Mouse (Mus musculus) gastrocnemius, adult 18-20 months (tissue): Measurements from ENCODE around the gene Timm29. TPM values are rescaled to one million over a fixed set of nuclear protein-coding genes. Genes with fewer than 3 reads are reported as not detected.
A peak's percentile ranks its signal among the peaks of the same experiment; 100 is the strongest.

Experiments
- DNase-seq: peaks from one replicate; pipeline ENCODE4 v3.0.0; 2021; ENCODE audit warnings: low spot score
- long read RNA-seq, 2 experiments: library from polyadenylated mRNA; stranded (forward); transcript quantifications; one replicate each; pipeline ENCODE4 v2.0.0; 2021
- total RNA-seq, 2 experiments: library from RNA; stranded (reverse); gene quantifications; 2 replicates each; pipeline ENCODE4 v1.2.3; 2021

Gene Timm29
- total RNA-seq = 10 to 100 TPM; 45.7 to 46.6 TPM
- long read RNA-seq, experiment 1, transcript Timm29-201 (2 exons, 3,170 nt) = major isoform, 171 of 181 reads
- long read RNA-seq, experiment 1, partial matches to known transcripts = 10 of 181 reads
- long read RNA-seq, experiment 1, other reads (novel, unspliced or antisense) = 0 of 181 reads
- long read RNA-seq, experiment 2, transcript Timm29-201 (2 exons, 3,170 nt) = major isoform, 177 of 189 reads
- long read RNA-seq, experiment 2, partial matches to known transcripts = 12 of 189 reads
- long read RNA-seq, experiment 2, other reads (novel, unspliced or antisense) = 0 of 189 reads

- peak; percentile 94 for DNase-seq
Measured at GRCm38 (mm10) chr9:21592703-21593121, at the start of gene Timm29, which contains the start of gene Yipf2. TSS of gene Timm29 (plus strand) at chr9:21592722. TSS of gene Yipf2 (minus strand) at chr9:21592828.

DNA sequence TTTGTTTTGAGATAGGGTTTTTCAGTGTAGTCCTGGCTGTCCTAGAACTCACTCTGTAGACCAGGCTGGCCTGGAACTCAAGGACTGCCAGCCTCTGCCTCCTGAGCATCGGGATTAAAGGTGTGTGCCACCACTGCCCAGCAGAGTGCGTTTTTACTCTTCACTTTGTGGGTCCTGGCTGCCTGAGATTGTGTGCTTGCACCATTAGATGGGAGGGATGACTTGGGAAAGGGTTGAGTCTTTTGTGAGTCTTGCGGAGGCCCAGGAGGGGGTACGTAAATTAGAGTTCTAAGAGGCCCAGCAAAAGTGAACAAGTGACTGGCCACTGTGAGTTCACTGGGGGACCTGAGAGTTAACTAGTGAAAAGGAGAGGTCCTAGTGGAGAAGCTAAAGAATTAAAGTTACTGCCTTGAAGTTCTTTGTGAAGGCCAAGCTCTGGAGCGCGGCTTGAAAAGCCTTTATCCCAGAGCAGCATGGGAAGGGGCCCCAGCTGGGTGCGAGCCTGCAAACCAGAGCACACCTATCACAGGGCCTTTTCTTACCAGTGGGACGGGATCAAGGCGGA is 47.1 kb upstream of the Timm29 start:
- DNase-seq = no peak

GRCm38 (mm10) chr9:21545916-21546788 is 46.4 kb upstream of the Timm29 start:
- peak; percentile 100 for DNase-seq

DNA sequence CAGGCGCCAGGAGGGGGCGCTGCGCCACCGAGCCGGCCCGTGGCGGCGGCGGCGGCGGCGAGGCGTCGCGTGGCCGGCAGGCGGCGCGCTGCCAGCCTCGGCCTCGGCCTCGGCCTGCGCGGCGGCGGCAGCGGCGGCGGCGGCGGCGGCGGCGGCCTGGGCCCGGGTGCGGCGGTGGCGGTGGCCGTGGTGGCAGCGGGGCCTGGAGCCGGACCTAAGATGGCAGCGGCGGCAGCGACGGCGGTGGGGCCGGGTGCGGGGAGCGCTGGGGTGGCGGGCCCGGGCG is 45.8 kb upstream of the Timm29 start, which contains the start of gene Carm1:
Carm1 (plus strand) TSS at position 106 of the 286 bp plus-strand sequence.
- no peak for DNase-seq

DNA sequence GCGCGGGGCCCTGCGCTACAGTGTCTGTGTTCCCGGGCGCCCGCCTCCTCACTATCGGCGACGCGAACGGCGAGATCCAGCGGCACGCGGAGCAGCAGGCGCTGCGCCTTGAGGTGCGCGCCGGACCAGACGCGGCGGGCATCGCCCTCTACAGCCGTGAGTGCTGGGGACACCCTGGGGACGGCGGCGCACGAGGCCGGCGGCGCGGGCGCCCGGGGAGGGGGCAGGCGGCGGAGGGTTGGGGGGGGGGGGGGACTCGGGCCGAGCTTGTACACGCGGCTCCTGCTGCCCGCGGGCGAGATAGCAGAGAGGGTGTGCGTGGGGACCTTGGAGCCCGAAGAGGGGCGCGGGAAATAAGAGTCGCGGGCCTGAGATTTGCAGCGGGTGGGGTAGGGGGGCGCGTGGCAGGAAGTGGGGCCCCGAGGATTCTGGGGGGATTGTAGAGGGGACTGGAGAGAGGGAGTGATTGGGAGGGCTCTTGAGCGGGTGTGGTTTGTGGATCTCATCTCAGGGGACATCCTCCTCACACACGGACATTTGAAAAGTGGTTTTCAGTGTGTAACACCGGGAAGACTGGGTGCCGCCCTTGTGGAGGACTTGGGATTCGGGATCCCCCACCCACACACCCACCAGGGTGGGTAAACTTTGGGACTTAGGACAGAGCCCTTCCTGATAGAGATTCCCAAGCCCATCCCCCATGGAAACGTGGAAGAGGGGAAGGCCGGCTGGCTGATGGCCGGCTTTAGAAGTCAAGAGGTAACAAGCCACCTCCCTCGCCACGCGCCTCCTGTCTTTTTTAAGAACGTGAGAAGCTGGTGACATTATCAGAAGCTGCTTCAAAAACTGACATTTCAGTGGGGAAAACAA is 45.2 kb upstream of the Timm29 start:
- DNase-seq = peak; percentile 56

DNA sequence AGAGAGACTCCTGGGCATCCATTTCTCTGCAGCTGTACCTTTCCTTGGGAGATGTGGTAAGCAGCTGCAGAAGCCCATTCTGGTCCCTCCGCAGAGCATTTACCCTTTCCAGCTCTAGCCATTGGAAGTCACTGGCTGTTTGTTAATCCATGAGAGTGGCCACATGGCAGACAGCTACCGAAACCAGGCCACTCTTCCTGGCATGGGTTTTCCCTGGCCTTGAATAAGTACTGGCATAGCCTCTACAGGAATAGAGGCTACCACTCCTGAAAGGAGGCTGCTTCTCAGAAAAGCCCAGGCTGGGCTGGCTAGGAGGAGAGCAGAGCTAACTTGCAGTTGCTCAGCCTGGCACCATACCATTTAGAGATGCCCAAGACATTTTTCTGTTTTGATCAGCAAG is 41.5 kb upstream of the Timm29 start:
- DNase-seq = peak; percentile 27

- no peak for DNase-seq
Measured at GRCm38 (mm10) chr9:21553607-21554273, 38.8 kb upstream of the Timm29 start.

- DNase-seq = no peak
Measured at GRCm38 (mm10) chr9:21555198-21555742, 37.3 kb upstream of the Timm29 start.

DNA sequence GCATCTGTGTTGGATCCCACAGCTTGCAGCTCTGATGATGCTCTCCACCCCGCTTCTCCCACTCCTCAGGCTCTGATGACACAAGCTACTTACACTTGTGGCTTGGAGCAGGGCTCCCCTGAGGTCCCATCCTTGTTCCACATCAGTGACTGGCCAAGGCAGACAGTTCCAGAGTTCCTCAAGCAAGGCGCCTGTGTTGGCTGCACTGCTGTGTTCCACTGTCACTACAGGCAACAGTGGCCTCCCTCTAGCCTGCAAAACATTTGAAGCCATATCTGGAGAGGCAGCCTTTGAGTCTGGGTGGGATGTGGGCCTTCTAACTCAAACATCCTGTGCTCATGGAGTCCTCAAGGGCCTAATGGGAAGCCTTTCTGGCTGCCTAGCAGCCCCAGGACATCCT is 35.5 kb upstream of the Timm29 start:
- no peak for DNase-seq

GRCm38 (mm10) chr9:21557556-21557955 is 35.0 kb upstream of the Timm29 start:
- DNase-seq = no peak

DNA sequence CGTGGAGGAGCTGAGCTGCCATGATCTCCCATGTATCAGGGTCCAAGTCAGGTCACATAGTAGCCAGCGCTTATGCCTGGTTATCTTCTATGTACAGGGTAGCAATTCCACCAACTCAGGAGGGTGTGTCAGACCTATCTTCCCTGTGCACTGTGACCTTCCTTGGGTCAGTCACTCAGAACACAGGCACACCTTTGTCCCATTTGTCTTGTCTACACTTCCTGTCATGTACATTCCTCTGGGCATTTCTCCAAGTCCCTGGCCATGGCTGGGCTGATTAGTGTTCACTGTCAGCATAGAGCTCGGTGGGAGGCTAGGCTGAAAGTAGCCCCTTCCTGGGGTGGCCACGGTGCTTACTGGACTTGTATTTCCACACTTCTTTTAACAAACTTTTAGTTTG is 34.2 kb upstream of the Timm29 start:
- no peak for DNase-seq

- no peak for DNase-seq
Measured at GRCm38 (mm10) chr9:21559151-21559550, 33.4 kb upstream of the Timm29 start.

- DNase-seq = no peak
Measured at GRCm38 (mm10) chr9:21564420-21564819, 28.1 kb upstream of the Timm29 start.

DNA sequence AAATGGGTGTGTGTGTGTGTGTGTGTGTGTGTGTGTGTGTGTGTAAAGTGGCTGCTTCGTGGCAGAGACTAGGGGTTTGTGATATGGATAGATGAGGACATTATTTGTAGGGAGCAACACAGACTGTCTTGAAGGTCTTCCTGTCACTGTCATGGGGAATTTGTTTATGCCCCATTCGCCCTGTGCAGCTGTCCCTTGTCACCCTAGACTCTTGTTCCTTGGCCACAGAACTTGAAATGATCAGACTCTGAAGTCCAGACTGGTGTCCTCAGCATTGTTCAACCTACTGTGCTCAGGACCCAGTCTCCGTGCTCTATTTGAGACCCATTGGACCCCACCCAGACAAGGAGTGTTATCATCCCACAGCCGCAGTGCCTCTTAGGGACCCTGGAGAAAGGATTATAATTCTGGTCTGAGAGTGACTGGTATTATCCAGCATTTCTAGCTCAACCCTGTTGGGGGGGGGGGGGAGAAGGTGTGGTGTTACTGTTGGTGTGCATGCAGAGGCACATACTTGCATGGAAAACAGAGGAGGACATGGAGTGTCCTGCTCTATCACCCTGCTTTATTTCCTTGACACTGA is 27.4 kb upstream of the Timm29 start:
- DNase-seq = no peak

DNA sequence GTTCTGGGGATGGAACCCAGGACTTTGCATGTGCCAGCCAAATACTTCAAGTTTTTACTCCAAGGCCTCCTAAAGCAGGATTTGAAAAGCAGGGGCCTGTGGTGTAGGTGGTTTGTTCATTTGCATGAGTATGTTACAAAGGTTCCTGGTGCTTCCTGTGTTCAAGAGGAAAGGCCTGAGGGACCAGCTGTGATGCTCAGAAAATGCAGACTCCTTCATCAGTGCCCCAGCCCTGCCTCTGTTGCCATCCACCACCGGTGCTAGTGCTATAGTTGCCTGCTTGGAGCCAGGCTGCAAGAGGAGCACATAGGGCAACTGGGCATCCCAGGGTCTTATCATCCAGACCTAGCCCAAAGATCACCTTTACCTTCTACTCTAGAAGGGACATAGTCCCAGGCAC is 26.0 kb upstream of the Timm29 start:
- DNase-seq = no peak

- no peak for DNase-seq
Measured at GRCm38 (mm10) chr9:21567051-21567450, 25.5 kb upstream of the Timm29 start.

- DNase-seq = peak; percentile 49
Measured at GRCm38 (mm10) chr9:21568657-21569255, 23.8 kb upstream of the Timm29 start.

DNA sequence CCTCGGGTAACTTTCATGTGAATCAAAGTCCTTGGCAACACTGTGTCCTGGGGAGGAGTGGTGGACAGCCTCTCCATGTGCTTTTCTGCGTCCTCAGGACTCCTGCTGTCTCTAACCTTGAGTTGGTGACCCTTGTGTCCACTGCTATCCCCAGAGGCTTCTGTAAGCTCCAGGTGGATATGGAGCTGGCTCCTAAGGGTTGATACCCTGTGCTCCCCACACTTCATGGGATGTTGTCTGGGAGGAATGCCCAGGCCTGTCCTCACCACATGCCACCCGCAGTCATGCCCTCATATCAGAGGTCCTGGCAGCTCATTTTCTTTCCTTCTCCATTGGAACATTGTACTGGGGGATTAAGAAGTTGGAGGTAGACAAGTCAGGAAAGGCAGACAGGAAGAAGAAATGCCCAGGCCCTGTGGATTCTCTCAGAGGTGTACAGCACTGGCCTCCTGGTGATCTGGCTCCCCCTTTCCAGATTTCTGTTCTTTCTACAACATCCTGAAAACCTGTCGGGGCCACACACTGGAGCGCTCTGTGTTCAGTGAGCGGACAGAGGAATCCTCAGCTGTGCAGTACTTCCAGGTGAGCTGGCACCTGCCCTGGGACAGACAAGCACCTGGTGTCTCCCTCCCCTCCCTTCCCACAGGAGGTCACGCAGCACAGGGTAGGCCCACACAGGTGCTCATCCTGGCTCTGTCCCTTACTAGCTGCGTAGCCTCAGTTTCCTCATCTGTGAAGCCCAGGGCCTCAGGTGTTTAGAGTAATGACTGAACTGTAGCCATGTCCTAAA is 18.3 kb upstream of the Timm29 start:
- no peak for DNase-seq

DNA sequence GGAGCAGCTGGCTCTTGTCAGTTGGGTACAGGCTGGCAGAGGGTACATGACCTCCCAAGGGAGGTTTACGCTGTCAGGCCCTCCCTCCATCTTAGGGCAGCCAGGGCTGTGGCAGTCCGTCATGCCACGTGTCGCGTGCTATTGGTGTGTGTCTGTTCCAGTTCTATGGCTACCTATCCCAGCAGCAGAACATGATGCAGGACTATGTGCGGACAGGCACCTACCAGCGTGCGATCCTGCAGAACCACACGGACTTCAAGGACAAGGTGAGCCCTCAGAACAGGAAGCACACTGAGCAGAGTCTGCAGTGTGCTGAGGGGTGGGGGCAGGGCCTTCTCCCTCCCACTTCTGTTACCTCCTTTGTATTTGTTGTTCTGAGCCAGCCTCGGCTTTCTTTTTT is 17.3 kb upstream of the Timm29 start:
- no peak for DNase-seq
